Mouse (Mus musculus) ovary, adult 18-20 months (tissue): Measurements from ENCODE around the gene Cdk13.

Source experiments
- DNase-seq: peaks from one replicate; pipeline ENCODE4 v3.0.0; 2022; ENCODE audit warnings: low spot score, mixed read lengths

The Cdk13 gene

DNA sequence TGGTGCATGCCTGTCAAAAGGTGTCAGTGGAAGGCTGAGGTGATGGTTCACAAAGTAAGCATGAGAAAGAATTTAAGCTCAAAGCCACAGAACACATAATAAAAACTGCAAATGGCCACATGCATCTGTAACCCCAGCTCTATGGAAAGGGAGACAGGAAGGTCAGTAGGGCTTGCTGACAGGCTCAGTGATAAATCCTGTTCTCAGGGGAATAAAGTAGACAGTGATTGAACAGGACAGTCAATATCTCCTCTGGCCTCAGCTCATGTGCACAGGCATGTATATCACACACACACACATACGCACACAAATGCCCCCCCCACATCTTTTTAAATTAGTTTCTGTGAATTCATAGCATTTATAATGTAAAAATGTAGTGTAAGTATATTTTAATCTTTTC lies 42.5 kb downstream of the Cdk13 start:
- no peak for DNase-seq

- DNase-seq: no peak
These were observed 49.9 kb downstream of the Cdk13 start for GRCm38 (mm10) chr13:17754997-17755396.

DNA sequence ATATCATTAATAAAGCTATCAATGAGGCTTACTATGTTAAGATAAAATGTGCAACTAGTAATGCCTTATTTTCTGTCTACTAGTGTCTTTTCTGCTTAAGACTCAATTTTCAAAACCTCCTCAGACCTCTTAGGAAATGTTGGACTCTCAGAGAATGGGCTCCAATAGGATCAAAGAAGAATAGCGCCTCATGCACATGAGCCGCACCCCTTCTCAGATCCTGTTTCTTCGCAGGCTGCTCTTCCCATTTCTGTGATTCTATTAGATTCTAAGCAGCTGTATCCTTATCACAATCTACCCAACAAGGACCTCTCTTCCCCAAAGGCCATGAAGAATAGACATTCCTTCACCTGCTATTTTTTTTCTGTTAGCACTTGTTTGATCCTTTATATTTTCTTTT lies 76.1 kb downstream of the Cdk13 start:
- DNase-seq: no peak

DNA sequence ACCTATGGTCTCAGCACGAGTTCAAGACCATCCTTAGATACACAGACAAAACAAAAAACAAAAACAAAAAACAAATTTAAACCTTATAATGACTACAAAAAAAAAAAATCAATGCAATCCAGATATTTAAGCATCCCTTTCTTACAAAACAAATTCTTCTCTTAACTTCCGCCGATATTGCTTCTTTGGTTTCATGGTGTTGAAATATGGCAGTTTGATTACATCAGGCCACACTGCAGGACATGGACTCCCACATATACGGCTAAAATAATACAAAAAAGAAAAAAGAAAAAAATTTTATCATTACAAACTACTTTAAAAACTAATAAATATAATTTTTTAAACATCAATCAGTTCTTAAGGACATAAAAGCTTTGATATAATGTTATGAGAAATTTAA lies 77.0 kb downstream of the Cdk13 start:
- DNase-seq: no peak

DNA sequence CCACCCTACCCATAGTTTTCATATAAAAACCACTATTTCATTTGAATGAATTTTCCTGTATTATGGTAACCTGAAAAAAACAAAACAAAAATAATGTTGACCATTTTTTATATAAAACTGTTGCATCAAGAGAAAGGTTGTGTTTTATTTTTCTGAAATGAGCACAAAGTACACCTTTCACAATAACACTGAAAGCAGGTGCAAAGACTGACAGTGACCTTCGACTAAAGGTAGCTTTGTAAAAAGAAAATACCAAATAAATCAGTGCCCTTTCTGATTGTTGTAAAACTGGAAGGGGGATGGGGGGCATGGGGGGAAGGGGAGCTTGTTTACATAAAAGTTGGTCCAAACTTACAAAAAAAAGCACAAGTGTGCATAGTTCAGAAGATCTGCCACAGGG lies 87.5 kb downstream of the Cdk13 start:
- DNase-seq: no peak

- no peak for DNase-seq
These were observed 96.0 kb downstream of the Cdk13 start for GRCm38 (mm10) chr13:17708784-17709311.

- no peak for DNase-seq
These were observed 99.6 kb downstream of the Cdk13 start for GRCm38 (mm10) chr13:17705188-17705826.

- DNase-seq: no peak
These were observed 102.6 kb downstream of the Cdk13 start for GRCm38 (mm10) chr13:17702311-17702710.

GRCm38 (mm10) chr13:17701322-17701721 lies 103.6 kb downstream of the Cdk13 start:
- DNase-seq: no peak

DNA sequence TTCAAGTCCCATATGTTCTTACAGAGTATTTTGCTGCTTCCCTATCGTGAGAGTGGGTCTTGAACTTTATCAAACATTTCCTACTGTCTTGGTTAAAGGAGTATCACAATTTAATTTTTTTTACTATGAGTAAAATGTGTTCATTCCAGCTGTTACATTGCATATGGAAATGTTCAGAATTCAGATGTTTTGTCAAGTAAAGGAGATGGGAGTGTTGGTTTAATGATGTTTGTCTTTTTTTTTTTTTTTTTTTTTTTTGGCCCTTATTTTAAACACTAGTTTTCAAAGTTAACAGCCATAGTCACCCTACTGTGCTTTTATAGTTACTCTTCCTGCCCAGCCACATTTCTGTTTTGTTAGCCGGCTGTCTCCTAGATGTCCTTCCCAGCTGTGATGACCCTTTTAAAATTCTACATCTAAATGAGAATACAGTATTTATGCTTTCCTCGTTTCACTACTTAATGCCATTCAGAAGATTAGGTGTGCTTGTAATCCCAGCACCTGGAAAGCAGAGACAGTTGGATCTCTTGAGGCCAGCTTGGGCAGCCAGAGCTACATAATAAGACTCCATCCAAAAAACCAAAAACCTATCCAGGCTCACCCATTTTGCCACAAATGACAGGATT lies 104.7 kb downstream of the Cdk13 start:
- DNase-seq: no peak

DNA sequence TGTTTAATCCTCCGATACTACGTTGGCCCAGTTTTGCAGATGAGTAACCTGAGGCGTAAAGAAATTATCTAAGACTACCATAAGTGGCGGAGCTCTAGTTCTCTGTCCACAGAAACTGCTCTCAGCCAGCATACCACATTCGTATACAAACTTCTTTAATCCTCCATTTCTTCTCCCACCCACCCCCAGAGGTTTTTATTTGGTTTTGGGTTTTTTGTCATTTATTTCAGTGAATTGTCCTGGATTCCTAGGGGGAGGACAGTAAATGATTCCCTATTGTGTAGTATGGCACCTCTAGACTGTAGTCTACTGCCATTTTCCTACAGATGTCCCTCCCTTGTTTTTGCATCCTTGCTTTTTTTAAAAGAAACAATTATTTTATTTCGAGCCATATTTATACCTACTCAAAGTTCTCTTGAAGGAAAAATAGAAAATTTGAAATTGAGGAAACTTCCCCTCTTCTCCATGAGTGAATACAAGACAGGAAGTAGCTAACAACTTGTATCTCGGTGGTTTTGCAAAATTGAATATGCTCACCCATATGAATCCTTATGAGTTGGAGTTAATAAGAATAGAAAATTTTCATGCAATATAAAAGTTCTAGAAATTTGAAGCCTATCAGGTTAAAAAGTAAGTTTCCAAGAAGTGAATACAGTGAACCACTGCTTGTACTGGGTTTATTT lies 108.9 kb downstream of the Cdk13 start:
- DNase-seq: no peak

- peak; percentile 100 for DNase-seq
These were observed 109.8 kb downstream of the Cdk13 start, which contains the start of the genes Mplkip and Sugct for GRCm38 (mm10) chr13:17694911-17695699. TSS of gene Mplkip (plus strand) at chr13:17695192. TSS of gene Sugct (minus strand) at chr13:17695553.

DNA sequence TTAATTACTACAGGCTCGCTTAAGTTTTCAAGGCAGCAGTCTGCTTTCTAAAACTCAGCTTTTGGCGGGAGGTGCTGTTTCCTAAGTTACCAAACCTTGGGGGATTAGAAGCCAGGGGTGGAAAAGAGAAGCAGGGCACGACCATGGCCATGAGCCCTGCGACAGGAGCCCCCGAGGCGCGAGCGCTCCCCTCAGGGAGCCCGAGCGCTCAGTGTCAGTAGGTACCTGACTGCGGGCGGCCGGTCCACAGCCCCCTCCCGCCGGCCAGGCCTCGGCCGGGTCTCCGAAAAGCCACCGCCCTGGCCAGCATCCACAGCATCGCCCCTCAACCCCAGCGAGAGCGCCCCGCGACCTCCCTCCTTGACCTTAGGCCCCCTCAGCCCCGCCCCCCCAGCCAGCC lies 110.5 kb downstream of the Cdk13 start:
- DNase-seq: no peak

- DNase-seq: no peak
These were observed 111.1 kb downstream of the Cdk13 start for GRCm38 (mm10) chr13:17693816-17694215.

DNA sequence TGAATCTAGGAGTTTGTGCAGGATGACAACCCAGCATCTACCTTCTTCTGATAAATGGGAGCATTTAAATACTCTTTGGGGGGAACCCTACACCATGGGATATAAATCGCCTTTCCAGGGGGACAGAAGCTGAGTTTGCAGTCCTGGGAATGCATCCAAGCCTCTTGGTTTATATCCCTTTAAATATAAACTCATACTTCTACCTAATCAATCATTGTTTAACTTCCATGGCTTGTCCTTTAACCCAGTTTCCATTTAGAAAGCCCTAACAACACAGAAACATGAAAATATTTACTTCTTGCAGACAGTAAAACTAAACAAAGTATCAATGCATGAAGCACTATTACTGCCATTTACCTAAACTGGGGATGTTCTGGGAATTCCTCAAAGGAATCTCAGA lies 113.5 kb downstream of the Cdk13 start:
- DNase-seq: no peak

DNA sequence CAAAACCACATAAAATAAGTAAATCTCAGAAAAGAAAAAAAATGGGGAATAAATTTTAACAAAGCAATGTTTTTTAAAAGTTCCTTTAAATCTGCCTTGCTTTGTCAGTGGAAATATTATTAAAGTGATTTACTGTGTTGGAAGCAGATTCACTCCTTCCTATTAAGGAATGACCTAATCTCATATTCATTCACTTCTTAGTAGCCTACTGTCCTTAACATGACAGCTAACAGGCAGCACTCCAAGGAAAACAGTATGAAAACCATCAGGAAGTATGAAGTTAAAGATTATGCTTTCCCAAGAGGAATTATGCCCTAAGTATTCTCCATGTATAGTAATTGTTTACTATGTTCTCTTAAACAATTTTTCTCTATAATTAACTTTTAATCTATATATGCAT lies 114.2 kb downstream of the Cdk13 start:
- no peak for DNase-seq

DNA sequence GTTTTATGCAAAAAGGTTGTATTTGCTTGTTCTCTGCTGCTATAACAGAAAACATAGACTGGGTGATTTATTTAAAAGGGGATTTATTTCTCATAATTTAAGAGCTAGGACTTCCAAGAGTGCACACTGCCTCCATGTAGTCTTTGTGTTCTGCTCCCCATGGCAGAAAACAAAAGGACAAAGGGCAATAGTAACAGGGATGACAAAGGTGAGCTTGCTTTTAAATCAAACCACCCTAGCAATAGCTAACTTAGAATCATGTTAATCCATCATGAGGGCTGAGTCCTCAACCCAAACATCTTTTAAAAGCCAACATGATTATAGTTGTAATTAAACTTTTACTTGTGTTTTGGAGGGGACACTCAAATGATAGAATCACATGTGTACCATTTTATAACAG lies 115.4 kb downstream of the Cdk13 start:
- no peak for DNase-seq

DNA sequence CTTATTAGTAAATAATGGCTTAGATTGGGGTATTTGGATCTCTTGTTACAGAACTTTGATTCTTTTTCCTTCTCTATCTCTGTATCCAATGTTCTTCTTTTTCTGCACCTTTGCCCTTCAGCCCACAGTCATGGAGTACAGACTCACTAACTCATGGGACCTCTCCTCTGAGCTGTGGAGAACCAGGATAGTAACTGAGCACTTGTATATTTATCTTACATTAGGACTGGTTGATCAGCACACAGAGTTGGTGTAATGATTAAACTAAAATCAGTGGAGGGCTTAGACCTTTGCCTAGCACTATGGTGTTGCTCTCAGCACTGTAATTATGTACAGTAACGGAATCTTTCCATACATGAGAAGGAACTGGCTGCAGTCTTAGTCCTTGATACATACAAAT lies 133.8 kb downstream of the Cdk13 start:
- DNase-seq: no peak

DNA sequence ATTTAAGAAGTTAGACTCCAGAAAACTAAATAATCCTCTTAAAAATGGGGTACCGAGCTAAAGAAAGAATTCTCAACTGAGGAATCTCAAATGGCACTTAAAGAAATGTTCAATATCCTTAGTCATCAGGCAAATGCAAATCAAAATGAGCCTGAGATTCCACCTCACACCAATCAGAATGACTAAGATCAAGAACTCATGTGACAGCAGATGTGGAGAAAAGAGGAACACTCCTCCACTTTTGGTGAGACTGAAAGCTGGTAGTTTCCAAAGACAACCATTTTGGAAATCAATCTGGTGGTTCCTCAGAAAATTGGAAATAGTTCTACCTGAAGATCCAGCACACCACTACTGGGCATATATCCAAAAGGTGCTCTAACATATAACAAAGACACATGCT lies 137.5 kb downstream of the Cdk13 start:
- no peak for DNase-seq
